Mouse (Mus musculus): ENCODE measurements around the gene Smyd4.
A peak's percentile ranks its signal among the peaks of the same experiment; 100 is the strongest.

The Smyd4 gene

DNA sequence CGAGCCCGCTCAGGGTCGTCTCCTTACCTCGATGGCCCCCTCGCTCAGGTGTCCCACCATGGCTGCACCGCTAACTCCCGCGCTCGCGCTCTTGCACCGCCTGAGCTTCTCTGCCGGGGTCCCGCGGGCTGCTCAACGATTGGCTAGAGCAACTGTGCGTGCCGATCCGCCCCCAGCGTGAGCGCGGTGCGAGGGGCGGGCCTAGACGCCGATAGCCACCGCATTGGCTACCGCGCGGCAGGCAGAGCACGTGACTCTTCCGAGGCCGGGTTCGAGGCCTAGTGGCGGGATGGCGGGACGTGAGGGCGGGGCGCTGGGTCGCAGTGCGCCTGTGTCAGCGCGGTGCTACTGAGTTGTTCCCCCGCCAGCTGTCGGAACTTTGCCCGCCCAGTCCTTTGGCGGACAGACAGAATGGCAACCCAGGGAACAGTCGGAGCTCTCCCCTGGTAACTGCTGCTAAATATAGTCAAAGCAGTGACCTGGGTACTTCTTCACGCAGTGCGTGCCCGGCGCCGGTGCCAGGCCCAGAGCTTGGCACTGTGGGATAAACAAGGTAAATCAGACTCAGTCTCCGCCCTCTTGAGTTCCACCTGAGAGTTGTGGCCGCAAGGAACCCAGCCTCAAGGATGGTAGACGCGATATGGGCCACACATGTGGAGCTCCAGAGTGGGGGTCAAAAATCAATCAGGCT, at the start of gene Smyd4, which contains the start of gene Rpa1:
Gene Smyd4 (plus strand): TSS at position 235 of the 691 bp plus-strand sequence.
Gene Rpa1 (minus strand): TSS at position 126 of the 691 bp plus-strand sequence.
- peak; percentile 95 for DNase-seq

DNA sequence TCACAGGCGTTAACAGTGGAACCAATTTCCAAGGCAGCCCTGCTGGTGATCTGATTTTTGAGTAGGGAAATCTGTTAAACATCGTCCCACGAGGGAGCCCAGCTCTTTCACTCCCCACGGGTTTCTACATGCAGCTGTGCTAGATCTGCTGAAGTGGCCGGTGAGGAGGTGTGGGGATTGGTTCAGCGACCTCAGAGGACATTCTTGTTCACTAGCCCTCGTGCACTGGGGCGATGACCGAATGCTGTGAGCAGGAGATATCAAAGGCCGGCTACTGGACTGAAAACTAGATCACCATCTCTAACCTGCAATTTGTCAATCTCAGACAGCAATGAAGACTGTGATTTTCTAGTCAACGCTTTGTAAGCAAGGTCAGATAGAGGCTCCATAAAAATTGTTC, 49.7 kb upstream of the Smyd4 start:
- no peak for DNase-seq

DNA sequence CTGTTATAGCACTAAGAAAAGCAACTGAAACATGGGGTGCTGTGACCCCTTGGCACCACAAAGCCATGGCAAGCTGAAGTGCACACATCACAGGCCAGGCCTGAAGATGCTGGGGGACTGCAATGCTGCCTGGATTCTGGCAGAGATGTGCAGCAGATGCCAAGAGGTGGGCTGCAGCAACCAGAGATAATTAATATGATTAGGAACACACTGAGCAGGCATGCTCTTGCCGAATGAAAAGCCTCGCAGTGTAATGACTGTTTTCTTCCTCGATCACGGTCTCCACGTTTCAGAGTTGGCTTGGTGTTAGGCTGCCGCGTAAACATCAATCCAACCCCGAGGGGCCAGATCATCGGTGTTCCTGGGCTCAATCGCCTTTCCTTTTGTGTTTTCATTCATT, 48.4 kb upstream of the Smyd4 start:
- no peak for DNase-seq

DNA sequence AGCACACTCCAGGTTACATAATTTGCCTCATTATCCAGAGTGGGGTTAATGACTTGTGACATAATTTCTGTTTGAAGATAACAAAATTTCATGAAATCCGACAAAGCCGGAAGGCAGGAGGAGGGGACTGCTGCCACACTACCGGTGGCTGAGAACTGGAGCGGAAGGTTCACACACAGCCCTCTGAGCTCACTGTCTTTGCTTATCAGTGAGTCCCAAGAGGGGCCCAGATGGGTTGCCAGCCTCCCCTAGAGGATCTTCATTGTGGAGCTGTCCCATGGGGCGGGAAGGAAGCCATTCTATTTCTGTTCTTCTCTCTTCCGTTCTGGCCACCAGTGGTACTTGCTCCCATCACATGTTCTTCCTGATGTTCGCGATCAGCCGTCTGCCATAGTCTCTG, 47.3 kb upstream of the Smyd4 start:
- no peak for DNase-seq

DNA sequence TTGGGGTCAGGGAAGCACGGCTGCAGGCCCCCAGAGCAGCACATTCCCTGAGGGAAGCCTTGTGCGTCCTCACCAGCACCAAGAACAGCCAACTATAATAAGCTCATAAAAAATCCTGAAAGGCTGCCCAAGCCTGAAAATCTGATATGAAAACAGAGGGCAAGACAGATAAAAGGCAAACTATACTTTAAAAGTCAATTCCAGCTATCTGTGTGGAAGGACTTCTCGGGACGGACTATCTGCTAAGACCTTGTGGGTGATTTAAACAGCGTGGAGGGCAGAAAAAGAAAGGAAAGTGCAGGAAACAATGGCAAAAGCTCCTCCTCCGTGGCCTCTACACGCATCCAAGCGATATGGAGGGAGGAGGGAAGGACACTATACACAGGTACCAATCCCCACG, 43.4 kb upstream of the Smyd4 start:
- no peak for DNase-seq

DNA sequence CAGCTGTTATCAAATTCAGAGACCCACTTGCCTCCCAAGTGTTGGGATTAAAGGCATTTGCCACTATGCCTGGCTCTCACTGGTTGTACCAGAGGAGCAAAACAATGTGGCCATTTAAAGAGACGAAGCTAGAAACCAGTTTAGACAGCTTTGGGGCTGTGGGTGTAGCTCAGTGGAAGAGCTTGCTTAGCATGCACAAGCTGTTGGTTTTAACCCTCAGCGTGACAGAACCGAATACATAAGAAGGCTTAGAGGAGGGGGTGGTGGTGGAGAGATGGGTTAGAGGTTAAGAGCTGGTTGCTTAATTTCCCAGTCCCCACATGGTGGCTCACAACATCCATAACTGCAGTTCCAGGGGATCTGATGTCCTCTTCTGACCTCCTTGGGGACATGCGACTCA, 39.6 kb upstream of the Smyd4 start:
- DNase-seq = no peak

DNA sequence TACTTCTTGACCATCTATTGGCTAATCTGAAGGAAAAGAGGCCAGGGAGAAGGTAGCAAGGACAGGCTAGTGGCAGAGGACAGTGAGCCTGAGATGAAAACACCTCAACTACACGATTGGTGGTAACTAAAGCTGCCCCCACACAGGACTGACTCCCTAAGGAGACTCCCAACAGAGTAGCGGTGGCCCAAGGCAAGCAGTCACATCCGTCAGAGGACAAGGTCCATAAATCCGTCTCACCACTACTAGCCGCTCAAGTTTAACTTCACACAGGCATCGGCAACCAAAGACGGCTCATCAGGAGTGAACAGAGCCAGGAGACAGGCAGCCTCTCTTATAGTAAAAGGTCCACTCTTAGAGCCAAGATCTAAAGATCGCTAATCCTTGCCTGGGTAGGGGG, 37.4 kb upstream of the Smyd4 start:
- DNase-seq = no peak

DNA sequence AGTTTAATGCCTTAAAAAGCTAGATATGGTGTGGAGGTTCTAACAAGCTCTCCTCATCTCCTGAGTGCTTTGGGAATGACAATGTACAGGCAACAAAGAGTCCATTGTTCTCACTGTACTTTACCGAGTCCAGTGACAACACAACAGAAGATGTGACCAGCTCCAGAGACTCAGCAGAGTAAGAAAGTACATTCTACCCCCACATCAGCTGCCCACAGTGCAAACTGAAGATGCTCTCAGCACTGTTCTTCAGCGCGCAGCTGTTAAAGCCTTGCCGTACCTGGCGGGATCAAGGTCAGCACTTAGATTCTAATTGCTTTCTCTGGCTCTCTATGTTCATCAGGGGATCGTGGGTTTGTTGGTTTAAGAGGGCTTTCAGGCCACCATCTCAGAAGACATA, 36.5 kb upstream of the Smyd4 start:
- no peak for DNase-seq

DNA sequence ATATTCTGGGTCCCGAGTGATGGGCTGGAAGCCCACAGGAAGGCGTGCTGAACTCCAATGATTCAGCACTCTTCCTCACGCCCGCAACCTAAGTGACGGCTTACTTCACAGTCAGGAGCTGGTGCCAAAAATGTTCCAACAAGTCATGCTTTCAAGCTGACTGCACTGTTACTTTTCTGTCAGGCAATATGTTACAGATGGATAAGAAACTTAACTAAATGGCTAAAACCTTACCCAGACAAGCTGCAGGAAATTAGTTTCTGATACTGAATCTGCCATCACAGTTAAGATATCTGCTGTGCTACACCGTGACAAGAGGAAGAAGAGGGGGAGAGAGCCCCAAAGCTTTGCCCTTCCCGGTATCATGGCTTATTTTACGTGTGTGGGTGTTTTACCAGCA, 34.4 kb upstream of the Smyd4 start:
- DNase-seq = no peak

DNA sequence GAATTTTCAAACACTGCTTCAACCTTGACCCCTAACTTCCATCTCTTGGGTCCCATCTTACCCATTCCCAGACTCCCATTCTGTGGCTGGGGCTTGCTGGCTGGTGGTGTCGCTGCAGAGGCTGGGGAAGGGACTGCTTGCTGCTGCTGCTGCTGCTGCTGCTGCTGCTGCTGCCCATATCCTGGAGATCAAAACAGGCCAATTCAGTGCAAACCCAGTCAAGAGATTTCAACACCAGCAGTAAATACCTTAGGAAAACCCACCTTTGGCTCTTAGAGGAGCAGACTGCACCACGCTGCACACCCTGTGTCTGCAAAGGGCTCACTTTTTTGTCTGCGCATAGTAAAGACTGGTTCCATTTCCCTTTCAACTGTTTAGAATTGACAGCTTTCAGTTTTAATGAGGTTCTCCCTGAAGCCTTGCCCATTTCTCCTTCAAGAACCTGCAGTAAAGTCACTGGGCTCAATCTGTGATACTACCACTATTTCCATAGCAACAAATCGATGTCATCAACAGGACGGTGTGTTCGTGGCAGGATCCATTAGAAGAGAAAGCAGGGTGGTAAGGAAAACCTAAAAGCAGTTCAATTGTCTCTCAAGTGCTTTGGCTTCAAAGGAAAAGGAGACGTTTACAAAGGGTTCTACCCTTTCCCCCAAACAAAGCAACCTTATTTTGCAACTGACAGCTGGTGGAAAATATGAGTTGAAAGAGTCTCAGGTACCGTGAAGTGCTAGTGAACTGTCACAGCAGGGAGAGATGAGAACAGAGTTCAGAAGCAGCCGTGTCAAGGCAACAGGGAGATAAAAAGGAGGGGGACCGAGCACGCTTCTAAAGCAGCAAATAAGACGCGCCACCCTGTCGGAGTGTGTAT, 29.6 kb upstream of the Smyd4 start:
- DNase-seq = no peak

DNA sequence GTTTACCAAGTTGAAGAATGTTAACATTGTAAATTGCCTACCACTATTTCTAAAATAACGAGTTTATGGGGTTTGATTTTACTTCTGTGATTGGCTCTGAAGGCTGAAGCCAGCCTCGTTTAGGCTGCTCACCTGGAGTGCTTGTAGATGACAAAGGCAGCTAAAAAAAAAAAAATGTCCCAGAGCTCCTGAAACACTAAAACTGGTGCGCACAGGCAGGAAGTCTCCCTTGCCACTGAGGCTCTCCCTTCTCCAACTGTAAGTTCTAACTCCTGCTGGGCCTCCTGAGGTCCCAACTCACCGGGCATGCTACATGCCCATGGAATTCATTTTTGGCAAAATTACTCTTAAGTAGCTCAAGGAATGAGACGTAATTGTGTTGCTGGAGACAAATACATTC, 29.0 kb upstream of the Smyd4 start:
- DNase-seq = no peak

DNA sequence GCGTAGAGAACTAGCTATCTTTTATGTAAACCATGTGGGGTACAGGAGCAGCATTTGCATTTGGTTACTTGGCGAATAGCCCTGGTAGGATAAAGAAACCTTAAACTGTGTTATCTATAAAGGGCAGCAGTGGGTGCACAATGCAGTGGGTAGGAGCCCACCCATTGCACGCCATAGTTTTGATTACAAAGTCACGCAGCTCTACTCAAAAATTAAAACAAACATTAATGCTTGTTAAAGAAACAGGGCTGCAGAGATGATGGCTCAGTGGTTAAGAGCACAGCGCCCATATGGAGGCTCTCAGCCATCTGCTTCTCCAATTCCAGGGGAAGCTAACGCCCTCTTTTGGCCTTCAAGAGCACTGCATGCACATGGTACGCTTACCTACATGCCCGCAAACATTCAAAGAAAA, 24.9 kb upstream of the Smyd4 start:
- DNase-seq = no peak

DNA sequence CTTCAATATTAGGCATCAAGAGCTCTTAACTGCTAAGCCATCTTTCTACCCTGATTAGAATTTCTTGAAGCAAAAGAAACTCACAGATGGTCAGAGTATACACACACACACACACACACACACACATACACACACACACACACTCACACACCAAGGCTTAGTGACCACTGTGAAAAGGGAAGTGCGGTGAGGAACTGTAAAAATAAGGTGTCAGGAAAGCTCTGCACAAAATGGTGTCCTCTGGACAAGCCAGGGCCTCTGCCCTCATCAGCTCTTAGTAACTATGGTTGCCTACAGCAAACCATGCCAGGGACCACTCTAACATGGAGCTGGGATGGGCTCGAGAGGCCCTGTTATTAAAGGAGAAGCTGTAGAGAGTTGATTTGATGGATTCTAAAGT, 23.8 kb upstream of the Smyd4 start:
- no peak for DNase-seq

DNA sequence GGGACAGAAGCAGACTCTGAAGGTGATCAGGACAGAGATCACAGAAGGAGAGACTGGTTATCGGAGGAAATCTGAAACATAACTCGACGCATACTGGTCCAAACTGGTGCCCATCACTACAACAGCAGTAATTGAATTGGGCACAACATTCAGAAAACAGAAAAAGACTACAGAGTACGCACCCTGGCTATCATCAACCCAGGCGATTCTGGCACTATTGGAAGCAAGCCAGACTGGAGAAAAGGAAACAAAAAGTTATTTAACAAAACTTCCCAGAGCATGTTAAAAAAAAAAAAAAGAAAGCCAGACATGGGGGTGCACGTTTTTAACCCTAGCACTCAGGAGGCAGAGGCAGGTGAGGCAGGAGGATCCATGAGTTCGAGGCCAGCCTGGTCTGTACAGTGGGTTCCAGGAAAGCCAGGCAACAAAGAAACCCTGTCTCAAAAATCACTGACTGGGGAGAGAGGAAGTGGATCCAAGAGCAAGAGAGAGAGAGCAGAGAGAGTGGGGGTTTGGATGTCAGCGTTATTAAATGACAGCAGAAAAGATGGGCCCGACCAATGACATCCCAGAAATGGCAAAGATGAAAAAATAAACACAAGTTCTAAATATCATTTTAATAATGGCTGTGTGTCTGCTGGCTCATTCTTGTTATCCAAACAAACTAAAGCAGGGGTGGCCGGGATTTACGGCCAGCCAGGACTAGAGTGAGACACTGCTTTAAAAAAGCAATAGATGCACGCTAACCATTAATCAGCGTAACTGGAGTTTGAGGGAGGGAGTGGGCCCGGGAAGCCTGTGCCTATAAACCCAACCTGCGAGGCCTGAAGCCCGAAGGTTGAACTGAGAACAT, 22.9 kb upstream of the Smyd4 start:
- DNase-seq = no peak

DNA sequence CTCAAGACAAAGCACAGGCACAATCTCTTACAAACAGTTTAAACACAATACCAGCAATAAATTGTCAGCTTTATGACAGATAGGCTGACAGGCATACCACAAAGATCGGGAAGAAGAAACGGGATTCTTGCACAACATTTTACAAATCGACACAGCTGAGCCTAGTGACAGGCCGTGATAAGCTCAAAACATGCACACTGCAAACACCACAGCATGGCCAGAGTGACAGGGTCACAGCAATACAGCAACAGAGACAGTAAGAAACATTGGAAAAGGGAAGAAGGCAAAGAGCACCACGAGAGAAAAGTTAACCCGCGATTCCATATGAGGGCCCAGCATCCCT, 22.3 kb upstream of the Smyd4 start:
- DNase-seq = no peak

DNA sequence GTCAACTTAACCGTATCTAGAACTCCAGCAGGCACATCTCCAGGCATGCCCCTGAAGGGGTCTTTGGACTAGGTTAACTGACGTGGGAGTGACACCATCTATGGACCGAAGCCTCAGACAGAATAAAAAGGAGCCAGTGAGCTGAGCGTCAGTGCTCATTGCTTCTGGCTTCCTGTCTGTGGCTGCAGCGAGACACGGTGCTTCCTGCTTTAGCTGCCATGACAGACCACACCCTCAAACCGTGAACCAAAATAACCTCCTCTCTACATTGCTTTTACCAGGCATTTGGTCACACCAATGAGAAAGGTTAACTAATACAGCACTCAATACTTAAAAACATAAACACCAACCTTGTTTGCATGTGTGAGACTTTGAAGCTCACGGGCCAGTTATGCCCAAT, 11.6 kb upstream of the Smyd4 start:
- no peak for DNase-seq

DNA sequence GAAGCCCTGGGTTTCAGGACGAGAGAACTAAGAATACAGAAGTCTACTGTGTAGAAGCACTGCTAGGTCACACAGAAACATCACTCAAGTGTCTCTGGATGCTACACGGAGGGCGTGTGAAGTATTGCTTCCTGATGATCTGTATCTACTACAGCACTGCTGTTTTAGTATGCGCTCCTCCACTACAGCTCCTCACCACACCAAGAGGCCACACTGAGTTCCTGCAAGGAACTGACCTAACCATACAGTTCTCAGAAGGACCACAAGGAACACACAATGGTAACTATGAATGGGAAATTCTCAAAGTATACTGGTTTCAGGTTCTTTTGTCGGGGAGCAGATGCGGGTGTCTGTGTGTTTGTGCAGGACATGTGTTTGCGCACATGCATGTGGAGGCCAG, 11.0 kb upstream of the Smyd4 start:
- DNase-seq = no peak

DNA sequence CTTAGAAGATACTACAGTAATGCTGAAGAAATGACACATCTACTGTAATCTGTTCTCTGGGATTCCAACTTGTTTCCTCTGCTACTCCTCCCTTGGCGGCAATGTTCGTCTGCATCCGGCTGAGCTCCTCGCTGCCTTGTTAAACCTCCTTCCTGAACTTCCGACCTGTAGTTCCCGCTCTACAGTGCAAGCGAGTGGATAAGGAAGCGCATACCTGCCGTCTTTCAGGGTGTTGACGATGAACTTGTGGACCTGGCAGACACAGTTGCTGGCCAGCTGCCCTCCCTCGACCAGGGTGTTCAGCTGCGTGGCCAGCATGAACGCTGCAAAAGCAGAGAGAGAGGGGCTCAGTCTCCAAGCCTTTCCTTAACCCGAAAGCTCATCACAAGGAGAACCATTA, 8.2 kb upstream of the Smyd4 start:
- DNase-seq = no peak

DNA sequence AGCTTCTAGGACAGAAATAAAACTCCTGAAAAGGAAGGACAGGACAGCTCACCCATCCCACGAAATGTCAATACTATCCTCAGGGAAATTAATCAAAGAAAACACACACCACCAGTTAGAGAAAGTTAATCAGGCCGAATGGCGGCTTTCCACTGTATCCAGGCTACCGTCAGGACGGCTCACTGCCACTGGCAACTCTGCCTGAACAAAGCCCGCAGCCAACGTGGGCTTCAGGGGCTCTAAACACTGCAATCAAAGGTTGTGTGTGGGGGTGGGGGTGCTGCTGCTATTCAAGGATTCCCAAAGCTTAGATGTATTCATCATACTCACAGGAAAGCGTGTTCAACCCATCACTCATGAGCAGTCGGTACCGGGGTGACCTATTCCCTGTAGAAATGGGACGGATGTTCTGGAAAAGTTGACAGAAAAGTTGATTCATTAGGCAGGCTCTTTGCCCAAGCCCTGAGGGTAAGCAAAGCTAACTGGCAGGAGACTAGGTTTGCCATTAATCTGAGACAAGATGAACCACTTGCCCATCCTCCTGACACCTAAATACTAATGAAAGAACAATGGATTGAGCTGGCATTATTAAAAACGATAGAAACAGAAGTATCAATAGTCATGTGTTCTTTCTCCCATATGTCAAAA, 7.4 kb upstream of the Smyd4 start:
- DNase-seq = no peak

DNA sequence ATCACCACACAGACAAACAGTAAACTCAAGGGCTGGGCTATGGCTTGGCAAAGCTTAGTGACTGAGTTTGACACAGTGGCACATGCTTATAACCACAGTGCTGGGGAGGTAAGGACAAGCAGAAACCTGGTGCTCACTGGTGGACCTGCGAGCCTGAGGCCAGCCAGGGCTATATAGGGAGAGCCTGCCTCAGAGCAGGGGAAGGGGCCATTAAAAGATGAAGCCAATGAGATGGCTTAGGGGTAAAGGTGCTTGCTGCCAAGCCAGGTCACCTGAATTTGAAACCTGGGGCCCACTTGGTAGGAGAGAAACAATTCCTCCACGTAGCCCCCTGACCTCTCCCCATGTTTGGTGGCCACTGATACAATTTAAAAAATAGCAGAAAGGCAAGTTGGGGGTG, 5.1 kb upstream of the Smyd4 start:
- DNase-seq = no peak

DNA sequence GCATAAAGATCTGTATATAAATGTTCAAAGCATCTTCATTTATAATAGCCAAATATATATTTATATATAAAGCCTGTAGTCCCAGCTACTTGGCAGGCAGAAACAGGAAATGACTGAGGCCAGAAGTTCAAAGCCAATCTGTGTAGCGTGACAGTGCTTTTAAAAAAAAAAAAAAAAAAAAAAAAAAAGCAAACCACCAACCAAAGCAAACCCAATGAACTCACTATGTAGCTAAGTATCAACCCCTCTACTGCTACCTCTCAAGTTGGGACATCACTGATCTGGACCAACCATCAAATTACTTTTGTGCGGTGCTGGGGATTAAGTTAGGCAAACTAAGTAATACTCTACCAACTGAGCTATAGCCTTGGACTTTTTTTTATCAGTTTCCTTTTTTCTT, 4.1 kb upstream of the Smyd4 start:
- DNase-seq = no peak

DNA sequence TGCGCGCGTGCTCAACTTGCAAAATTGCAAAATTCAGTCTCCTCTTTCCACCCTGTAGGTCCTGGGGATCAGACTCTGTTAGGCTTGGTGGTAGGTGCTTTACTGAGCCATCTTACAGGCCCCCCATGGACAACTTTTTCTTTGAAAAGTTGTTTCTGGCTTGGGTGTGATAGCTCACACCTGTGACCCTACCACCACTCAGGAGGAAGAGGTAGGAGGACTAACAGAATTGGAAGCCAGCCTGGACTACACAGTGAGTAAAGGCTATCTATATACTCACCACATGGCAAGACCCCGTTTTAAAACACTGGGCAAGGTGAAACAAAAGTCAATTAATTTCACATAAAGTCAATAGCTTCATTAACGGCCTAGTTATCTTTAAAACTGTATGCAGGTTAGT, 3.5 kb upstream of the Smyd4 start:
- DNase-seq = no peak

DNA sequence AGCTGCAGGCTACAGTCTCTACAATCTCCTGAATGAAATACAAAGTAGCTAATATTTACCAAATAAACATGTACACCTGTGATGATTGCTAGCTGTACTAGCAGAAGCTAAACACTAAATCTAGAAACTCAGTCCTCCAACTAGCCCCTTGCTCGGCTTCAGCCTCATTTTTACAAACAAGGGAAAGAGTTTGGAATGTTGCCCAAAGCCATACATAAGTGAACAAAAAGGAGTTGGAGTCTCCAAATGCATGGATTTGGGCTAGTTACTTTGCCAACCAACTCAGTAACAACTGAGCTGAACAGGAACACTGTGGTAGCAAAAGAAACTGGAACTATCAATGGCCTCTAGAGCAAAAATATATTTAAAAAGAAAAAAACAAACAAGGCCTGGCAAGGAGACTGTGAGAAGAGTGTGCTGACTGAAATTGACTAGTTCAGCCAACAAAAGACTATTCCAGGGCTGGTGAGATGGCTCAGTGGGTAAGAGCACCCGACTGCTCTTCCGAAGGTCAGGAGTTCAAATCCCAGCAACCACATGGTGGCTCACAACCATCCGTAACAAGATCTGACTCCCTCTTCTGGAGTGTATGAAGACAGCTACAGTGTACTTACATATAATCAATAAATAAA, 1.6 kb upstream of the Smyd4 start:
- no peak for DNase-seq
